Mouse (Mus musculus) liver, adult 2 months (tissue): ENCODE results near the gene Dnph1.

Source experiments
- CTCF ChIP-seq: fragments of 200-500 bp; IDR thresholded peaks from 2 replicates; pipeline ENCODE4 v1.5.1; 2011; ENCODE audit warnings: low read depth, low read length, control low read depth
- POLR2A ChIP-seq: fragments of 200-500 bp; IDR thresholded peaks from 2 replicates; pipeline ENCODE4 v1.6.1; 2011; ENCODE audit warnings: low read length, control low read depth; ENCODE audit not compliant: insufficient read depth; ENCODE audit errors: extremely low read depth

GRCm38 (mm10) chr17:46454539-46454938, 42.0 kb upstream of the Dnph1 start:
- TF ChIP-seq CTCF (no peak), POLR2A (no peak)
